Mouse (Mus musculus): Measurements from ENCODE around the gene Sh3bgrl3. TPM values are rescaled to one million over a fixed set of nuclear protein-coding genes. Genes with fewer than 3 reads are reported as not detected.
A peak's percentile ranks its signal among the peaks of the same experiment; 100 is the strongest.

The Sh3bgrl3 gene
- polyA plus RNA-seq, 2 experiments: 325 to 532 TPM

DNA sequence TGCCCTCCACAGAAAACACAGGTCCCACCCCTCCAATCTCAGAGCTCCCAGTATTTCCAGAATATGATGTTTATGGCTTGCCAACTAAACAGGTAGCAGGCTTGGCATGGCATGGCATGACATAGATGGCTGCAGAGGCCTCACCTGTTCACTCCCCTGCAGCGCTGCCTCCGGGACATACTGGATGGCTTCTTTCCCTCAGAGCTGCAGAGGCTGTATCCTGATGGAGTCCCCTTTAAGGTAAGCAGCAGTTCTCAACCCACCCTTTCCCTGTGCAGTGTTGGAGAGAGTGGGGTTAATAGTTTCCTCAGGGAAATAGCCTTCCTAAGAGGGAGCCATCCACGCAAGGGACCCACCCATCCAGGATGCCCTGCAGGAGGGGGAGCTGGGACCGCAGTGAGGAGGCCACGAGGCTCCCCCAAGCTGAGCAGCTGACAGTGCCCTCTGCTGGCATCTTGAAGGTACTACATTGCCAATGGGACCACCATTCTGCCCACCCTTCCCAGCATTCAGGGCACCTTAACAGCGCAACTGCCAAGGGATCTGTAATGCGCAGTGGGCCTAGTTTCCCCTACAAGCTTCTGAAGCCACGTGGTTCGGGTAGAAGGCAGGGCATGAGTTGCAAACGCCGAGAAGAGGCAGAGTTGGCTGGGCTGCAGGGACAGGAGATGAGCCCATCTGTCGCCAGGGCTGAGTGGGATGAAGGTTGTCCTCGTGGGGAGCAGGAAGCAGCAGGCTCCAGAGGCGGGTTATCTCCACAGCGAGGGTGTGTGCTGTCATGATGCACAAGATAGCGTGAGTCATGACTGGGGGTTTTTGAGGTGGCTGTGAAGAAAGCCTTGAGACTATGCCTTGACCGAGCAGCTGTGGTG, 4.7 kb downstream of the Sh3bgrl3 start:
- no peaks in the 10 kb centered on the region for H3K27me3 ChIP-seq (ENCODE audit: control insufficient read depth, insufficient read depth, low read length)
- H3K4me2 ChIP-seq (replicated peaks; ENCODE audit: low read depth, low read length, severe bottlenecking): no peak overlapping the region
- ATAC-seq (ENCODE audit: low FRiP score, low read depth) (no peak), DNase-seq (ENCODE audit: low spot score) (peak; percentile 61)
- peaks cover 15% of the 10 kb centered on the region for H3K4me1 ChIP-seq (ENCODE audit: control insufficient read depth, insufficient read depth, low read length)
- H3K4me3 ChIP-seq (replicated peaks; ENCODE audit: low read length): no peak overlapping the region
- TF ChIP-seq POLR2A (IDR thresholded peaks at IDR 0.05; ENCODE audit: borderline replicate concordance, extremely low read depth, insufficient read depth, insufficient read length): no peak
- H3K36me3 ChIP-seq (ENCODE audit: control insufficient read depth, insufficient read depth, low read length): 0 out of 2 replicates have a peak, but pooled peaks cover 8% of the 10 kb centered on the region
- no peaks in the 10 kb centered on the region for H3K9me3 ChIP-seq (ENCODE audit: control insufficient read depth, low read length)
- 26% methylated on average over 16 of the region's 17 CpGs for WGBS
- H3K27ac ChIP-seq (replicated peaks; ENCODE audit: low read depth, low read length): no peak overlapping the region
- H3K9ac ChIP-seq (ENCODE audit: low read depth, low read length, severe bottlenecking): no peak overlapping the region

DNA sequence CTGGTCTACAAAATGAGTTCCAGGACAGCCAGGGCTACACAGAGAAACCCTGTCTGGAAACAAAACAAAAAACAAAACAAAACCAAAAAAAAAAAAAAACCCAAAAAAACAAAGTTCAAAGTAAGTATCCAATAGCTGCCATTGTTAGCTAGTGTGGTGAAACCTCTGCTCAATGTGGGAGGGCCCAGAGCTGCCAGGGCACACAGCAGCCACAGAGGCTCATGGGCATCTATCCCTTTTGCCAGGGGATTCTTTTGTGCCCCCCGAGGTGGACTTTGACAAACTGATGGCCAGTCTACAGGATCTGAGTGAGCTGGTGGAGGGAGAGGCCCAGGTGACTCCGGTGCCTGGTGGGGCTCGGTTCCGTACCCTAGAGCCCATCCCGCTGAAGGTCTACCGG, 5.4 kb downstream of the Sh3bgrl3 start:
- Histone ChIP-seq H3K4me1 (ENCODE audit: control insufficient read depth, insufficient read depth, low read length) (peaks cover 15% of the 10 kb centered on the region), H3K36me3 (ENCODE audit: control insufficient read depth, insufficient read depth, low read length) (0 out of 2 replicates have a peak, but pooled peaks cover 8% of the 10 kb centered on the region), H3K9me3 (ENCODE audit: control insufficient read depth, low read length) (no peaks in the 10 kb centered on the region), H3K4me3 (replicated peaks; ENCODE audit: low read length) (no peak overlapping the region), H3K9ac (ENCODE audit: low read depth, low read length, severe bottlenecking) (no peak overlapping the region), H3K4me2 (replicated peaks; ENCODE audit: low read depth, low read length, severe bottlenecking) (no peak overlapping the region), H3K27me3 (ENCODE audit: control insufficient read depth, insufficient read depth, low read length) (no peaks in the 10 kb centered on the region), H3K27ac (replicated peaks; ENCODE audit: low read depth, low read length) (no peak overlapping the region)
- TF ChIP-seq POLR2A (IDR thresholded peaks at IDR 0.05; ENCODE audit: borderline replicate concordance, extremely low read depth, insufficient read depth, insufficient read length): no peak
- 95% methylated on average over 6 of the region's 6 CpGs for WGBS
- ATAC-seq (ENCODE audit: low FRiP score, low read depth): no peak
- no peak for DNase-seq (ENCODE audit: low spot score)

DNA sequence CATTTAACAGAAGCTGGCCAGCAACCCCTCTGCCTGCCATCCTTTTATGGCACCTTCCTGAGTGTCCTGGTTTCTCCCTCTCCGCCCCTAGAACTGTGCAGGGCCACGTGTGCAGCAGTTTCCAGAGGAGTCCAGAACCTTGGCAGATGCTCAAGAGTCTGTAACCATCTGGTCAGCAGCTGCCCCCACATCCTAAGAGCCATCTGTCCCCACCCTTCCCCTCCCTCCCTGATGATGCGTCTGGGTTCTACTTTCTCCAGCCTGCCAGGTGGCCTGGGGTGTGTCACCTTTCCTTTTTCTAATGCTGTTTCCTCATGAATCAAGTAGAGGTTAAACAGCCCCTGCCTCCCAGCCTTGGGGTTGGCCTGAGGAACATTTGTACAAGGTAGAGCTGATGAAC, 6.3 kb downstream of the Sh3bgrl3 start:
- Histone ChIP-seq H3K4me3 (replicated peaks; ENCODE audit: low read length) (no peak overlapping the region), H3K27me3 (ENCODE audit: control insufficient read depth, insufficient read depth, low read length) (no peaks in the 10 kb centered on the region), H3K4me2 (replicated peaks; ENCODE audit: low read depth, low read length, severe bottlenecking) (no peak overlapping the region), H3K36me3 (ENCODE audit: control insufficient read depth, insufficient read depth, low read length) (0 out of 2 replicates have a peak, but pooled peaks cover 3% of the 10 kb centered on the region), H3K27ac (replicated peaks; ENCODE audit: low read depth, low read length) (no peak overlapping the region), H3K9me3 (ENCODE audit: control insufficient read depth, low read length) (no peaks in the 10 kb centered on the region), H3K9ac (ENCODE audit: low read depth, low read length, severe bottlenecking) (no peak overlapping the region), H3K4me1 (ENCODE audit: control insufficient read depth, insufficient read depth, low read length) (peaks cover 7% of the 10 kb centered on the region; the same call in 1 of the 2 replicates)
- ATAC-seq (ENCODE audit: low FRiP score, low read depth): no peak
- DNase-seq (ENCODE audit: low spot score): peak; percentile 55
- 19% methylated on average over 3 of the region's 3 CpGs for WGBS
- TF ChIP-seq POLR2A (IDR thresholded peaks at IDR 0.05; ENCODE audit: borderline replicate concordance, extremely low read depth, insufficient read depth, insufficient read length): no peak

DNA sequence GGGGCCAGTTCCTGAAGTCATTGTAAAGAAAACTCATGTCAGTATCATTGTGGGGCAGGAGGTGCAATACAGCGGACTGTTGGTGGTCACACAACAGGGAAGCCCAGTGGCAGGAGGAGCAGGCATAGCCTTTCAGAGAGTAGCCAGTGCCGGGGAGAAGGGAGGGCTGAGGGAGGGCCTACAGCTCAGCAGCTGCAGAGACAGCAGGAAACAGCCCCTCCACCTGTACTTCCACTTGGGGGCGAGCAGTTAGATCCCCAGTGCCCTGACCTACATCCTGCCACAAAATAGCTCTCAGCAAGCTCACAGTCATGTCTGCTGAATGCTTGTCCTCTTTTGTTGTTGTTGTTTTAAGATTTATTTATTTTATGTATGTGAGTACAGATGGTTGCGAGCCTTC, 7.0 kb downstream of the Sh3bgrl3 start:
- Histone ChIP-seq H3K27ac (replicated peaks; ENCODE audit: low read depth, low read length) (no peak overlapping the region), H3K9me3 (ENCODE audit: control insufficient read depth, low read length) (no peaks in the 10 kb centered on the region), H3K9ac (ENCODE audit: low read depth, low read length, severe bottlenecking) (no peak overlapping the region; the same call in 1 of the 2 replicates), H3K4me1 (ENCODE audit: control insufficient read depth, insufficient read depth, low read length) (no peaks in the 10 kb centered on the region; the same call in 1 of the 2 replicates), H3K36me3 (ENCODE audit: control insufficient read depth, insufficient read depth, low read length) (no peaks in the 10 kb centered on the region), H3K27me3 (ENCODE audit: control insufficient read depth, insufficient read depth, low read length) (no peaks in the 10 kb centered on the region), H3K4me3 (replicated peaks; ENCODE audit: low read length) (no peak overlapping the region), H3K4me2 (replicated peaks; ENCODE audit: low read depth, low read length, severe bottlenecking) (no peak overlapping the region)
- 41% methylated on average over 4 of the region's 4 CpGs for WGBS
- TF ChIP-seq POLR2A (IDR thresholded peaks at IDR 0.05; ENCODE audit: borderline replicate concordance, extremely low read depth, insufficient read depth, insufficient read length): no peak
- DNase-seq (ENCODE audit: low spot score): no peak
- no peak for ATAC-seq (ENCODE audit: low FRiP score, low read depth)

DNA sequence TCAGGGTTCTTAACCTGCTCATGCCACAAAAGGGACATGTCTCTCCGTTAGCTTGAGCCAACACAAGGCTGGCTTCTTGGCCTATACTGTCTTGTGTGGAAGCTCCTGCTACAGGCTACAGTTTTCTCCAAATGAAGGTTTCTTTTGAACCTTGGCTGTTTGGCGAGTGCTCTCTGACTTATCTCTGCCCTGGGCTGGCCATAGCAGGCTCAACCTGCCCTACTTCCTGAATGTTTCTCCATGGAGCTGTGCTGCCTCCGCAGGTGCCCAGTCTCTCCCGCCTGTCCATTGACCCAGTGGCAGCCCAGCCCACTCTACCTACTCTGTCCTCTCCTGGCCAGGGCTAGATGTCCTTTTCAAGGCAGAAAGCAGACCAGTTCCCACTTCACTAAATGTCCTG, 7.7 kb downstream of the Sh3bgrl3 start:
- DNase-seq (ENCODE audit: low spot score) (no peak), ATAC-seq (ENCODE audit: low FRiP score, low read depth) (no peak)
- no peaks in the 10 kb centered on the region for H3K27me3 ChIP-seq (ENCODE audit: control insufficient read depth, insufficient read depth, low read length)
- WGBS: 89% methylated on average over 4 of the region's 4 CpGs
- no peak overlapping the region for H3K4me3 ChIP-seq (replicated peaks; ENCODE audit: low read length)
- no peak overlapping the region; the same call in 1 of the 2 replicates for H3K9ac ChIP-seq (ENCODE audit: low read depth, low read length, severe bottlenecking)
- H3K9me3 ChIP-seq (ENCODE audit: control insufficient read depth, low read length): no peaks in the 10 kb centered on the region
- H3K36me3 ChIP-seq (ENCODE audit: control insufficient read depth, insufficient read depth, low read length): no peaks in the 10 kb centered on the region
- H3K4me1 ChIP-seq (ENCODE audit: control insufficient read depth, insufficient read depth, low read length): no peaks in the 10 kb centered on the region; the same call in 1 of the 2 replicates
- no peak for TF ChIP-seq POLR2A (IDR thresholded peaks at IDR 0.05; ENCODE audit: borderline replicate concordance, extremely low read depth, insufficient read depth, insufficient read length)
- no peak overlapping the region for H3K27ac ChIP-seq (replicated peaks; ENCODE audit: low read depth, low read length)
- no peak overlapping the region for H3K4me2 ChIP-seq (replicated peaks; ENCODE audit: low read depth, low read length, severe bottlenecking)
